Mouse (Mus musculus): ENCODE results near the gene Hmgn1. TPM values are rescaled to one million over a fixed set of nuclear protein-coding genes. Genes with fewer than 3 reads are reported as not detected.

Gene Hmgn1
- total and polyA plus RNA-seq, 3 experiments = 184 to 273 (median 238) TPM

DNA sequence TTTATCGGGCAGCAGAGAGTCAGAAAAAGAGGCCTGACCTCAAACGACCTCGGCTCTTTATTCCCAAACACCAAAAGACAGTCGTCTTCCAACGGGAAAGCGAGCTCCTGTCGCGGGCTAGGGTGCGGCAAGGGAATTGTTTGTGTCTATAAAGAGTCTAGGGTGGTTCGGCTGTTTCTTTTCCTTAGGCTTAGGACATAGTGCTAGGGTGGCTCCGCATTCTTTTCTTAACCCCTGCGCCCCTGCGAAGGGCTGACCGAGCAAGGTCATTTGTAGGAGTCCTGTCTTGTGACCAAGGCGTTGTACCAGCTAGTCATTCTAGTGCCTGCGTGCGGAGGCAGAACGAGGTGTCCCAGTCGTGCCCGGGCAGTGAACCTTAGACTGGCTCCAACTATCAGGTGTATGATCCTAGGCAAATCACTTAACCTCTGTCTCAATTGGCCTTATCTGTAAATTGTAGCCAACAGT is 44.3 kb downstream of the Hmgn1 start:
- H3K4me3 ChIP-seq (ENCODE audit: low read depth, low read length) = peak overlapping the region; percentile 94; the same call in 1 of the 2 replicates
- DNase-seq (ENCODE audit: low spot score) (no peak), ATAC-seq (ENCODE audit: extremely low read depth, insufficient number of reproducible peaks, low FRiP score, poor library complexity, severe bottlenecking) (no peak)

DNA sequence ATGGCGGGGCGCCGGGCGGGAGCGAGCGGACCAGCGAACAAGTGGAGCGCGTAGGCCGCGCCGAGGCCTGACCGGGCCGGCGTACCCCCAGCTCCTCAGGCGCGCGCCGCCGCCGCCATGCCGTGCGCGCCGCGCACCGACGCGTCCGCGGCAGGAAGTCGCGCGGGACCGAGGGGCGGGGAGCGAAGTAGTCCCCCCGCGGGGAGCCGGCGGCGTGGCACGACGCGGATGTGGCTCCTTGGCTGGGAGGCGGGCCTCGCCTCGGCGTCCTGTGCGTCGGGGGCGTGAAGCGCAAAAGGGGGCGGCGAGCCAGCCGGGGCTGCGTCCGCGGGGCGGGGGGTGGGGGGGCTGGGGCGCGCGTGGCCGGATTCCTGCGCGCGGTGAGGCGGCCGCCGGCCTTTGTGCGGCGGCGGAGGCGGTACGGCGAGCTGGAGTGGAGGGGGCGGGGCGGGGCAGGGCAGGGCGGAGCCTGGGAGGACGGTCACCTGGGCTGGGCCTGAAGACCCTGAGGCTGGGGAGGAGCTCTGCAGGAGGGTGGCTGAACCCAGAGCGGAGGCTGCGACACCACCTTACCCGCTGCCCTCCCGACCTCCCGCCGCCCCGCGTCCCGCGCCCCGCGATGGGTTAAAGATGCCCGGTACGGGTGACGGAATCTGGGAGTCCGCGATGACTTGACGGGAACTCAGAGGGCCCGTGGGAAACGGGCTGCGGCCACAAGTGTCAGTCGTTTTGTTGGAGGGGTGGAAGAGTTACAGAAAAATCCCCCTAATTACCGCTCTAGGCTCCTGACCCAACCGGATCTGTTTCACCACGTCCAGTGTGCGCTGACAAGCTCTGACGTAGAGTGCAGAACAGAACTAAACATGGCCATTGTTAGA is 45.0 kb downstream of the Hmgn1 start, which contains the start of gene Brwd1:
TSS of gene Brwd1 (minus strand) at position 226 of the 878 bp plus-strand sequence.
- no peaks in the 10 kb centered on the region for H3K9me3 ChIP-seq (replicated peaks)
- peaks cover 11% of the 10 kb centered on the region; the same call in 1 of the 2 replicates for H3K27me3 ChIP-seq (ENCODE audit: insufficient read depth, low read length)
- peaks cover 35% of the 10 kb centered on the region for H3K36me3 ChIP-seq (replicated peaks)
- no peak for TF ChIP-seq GATA1 (IDR thresholded peaks at IDR 0.05; ENCODE audit: borderline replicate concordance, low read length)
- DNase-seq (ENCODE audit: low spot score) (peak; percentile 78), ATAC-seq (ENCODE audit: extremely low read depth, insufficient number of reproducible peaks, low FRiP score, poor library complexity, severe bottlenecking) (peak; percentile 59)
- H3K4me3 ChIP-seq (ENCODE audit: low read depth, low read length) = peak within 1 kb of the TSS; percentile 94
- H3K4me1 ChIP-seq (ENCODE audit: insufficient read depth, low read depth, low read length) = peaks cover 28% of the 10 kb centered on the region

More for the DNA sequence above, 44.3 kb downstream of the Hmgn1 start:
- Histone ChIP-seq H3K36me3 (replicated peaks) (peaks cover 30% of the 10 kb centered on the region), H3K9me3 (replicated peaks) (no peaks in the 10 kb centered on the region), H3K27me3 (ENCODE audit: insufficient read depth, low read length) (peaks cover 14% of the 10 kb centered on the region), H3K4me1 (ENCODE audit: insufficient read depth, low read depth, low read length) (peaks cover 28% of the 10 kb centered on the region)
- no peak for TF ChIP-seq TAL1 (conservative IDR thresholded peaks at IDR 0.05; ENCODE audit: low read depth, low read length)
- no peak for TF ChIP-seq CTCF (IDR thresholded peaks at IDR 0.05; ENCODE audit: low read depth, low read length)
- no peak for TF ChIP-seq GATA2 (IDR thresholded peaks at IDR 0.05; ENCODE audit: borderline replicate concordance, low read depth, low read length)
- no peak for TF ChIP-seq POLR2AphosphoS5 (IDR thresholded peaks at IDR 0.05; ENCODE audit: insufficient replicate concordance, low read depth, low read length)
- TF ChIP-seq GATA1 (IDR thresholded peaks at IDR 0.05; ENCODE audit: borderline replicate concordance, low read length) = no peak

DNA sequence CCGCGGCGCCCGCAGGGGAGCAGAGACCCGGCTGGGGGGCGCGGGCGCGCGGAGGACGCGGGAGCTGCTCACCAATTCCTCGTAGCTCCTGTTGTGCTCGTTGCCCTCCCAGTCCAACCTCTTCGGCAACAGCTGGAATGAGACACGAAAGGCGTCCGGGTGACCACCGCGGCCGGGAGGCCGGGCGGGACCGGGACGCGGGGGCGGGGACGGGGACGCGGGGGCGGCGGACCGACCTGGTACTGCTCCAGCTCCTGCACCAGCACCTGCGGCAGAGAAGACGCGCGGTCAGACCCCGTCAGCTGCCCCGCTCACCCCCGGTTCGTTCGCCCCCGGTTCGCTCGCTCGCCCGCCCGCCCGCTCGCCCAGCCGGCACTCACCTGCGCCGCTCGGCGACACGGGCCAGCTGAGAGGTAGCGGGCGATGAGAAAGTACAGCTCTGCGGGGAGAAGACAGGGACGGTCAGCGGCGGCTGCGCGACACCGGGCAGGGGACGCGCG is 45.7 kb downstream of the Hmgn1 start:
- DNase-seq (ENCODE audit: low spot score) (no peak), ATAC-seq (ENCODE audit: extremely low read depth, insufficient number of reproducible peaks, low FRiP score, poor library complexity, severe bottlenecking) (no peak)
- Histone ChIP-seq H3K27me3 (ENCODE audit: insufficient read depth, low read length) (peaks cover 11% of the 10 kb centered on the region; the same call in 1 of the 2 replicates), H3K4me1 (ENCODE audit: insufficient read depth, low read depth, low read length) (peaks cover 28% of the 10 kb centered on the region), H3K4me3 (ENCODE audit: low read depth, low read length) (peak overlapping the region; percentile 94), H3K9me3 (replicated peaks) (no peaks in the 10 kb centered on the region), H3K36me3 (replicated peaks) (peaks cover 43% of the 10 kb centered on the region)
- TF ChIP-seq GATA1 (IDR thresholded peaks at IDR 0.05; ENCODE audit: borderline replicate concordance, low read length) = no peak
- TF ChIP-seq TAL1 (conservative IDR thresholded peaks at IDR 0.05; ENCODE audit: low read depth, low read length) = no peak
- TF ChIP-seq GATA2 (IDR thresholded peaks at IDR 0.05; ENCODE audit: borderline replicate concordance, low read depth, low read length) = no peak
- TF ChIP-seq POLR2AphosphoS5 (IDR thresholded peaks at IDR 0.05; ENCODE audit: insufficient replicate concordance, low read depth, low read length) = no peak
- TF ChIP-seq CTCF (IDR thresholded peaks at IDR 0.05; ENCODE audit: low read depth, low read length) = no peak

DNA sequence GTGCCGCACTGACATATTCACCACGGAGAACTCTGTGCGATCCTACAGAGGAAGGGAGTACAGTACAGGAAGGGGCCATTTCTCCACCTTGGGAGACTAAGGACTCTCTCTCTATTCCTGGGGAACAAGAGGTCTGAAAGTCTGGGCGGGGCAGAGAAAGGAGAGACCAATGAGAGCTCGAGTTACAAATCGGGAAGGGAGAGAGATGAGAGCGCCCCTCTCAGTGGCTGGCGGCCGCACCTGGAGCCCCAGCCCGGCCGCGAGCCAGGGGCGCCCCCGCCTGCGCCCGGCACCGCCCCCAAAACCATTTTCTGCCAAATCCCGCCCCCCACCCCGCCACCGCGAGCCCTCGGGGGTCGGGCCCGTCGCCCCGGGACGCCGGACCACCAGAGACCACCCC is 46.2 kb downstream of the Hmgn1 start:
- ATAC-seq (ENCODE audit: extremely low read depth, insufficient number of reproducible peaks, low FRiP score, poor library complexity, severe bottlenecking) (peak; percentile 92), DNase-seq (ENCODE audit: low spot score) (peak; percentile 96)
- Histone ChIP-seq H3K4me3 (ENCODE audit: low read depth, low read length) (peak overlapping the region; percentile 94), H3K36me3 (replicated peaks) (peaks cover 45% of the 10 kb centered on the region), H3K27me3 (ENCODE audit: insufficient read depth, low read length) (peaks cover 11% of the 10 kb centered on the region; the same call in 1 of the 2 replicates), H3K4me1 (ENCODE audit: insufficient read depth, low read depth, low read length) (peaks cover 28% of the 10 kb centered on the region), H3K9me3 (replicated peaks) (no peaks in the 10 kb centered on the region)
- no peak for TF ChIP-seq CTCF (IDR thresholded peaks at IDR 0.05; ENCODE audit: low read depth, low read length)
- no peak for TF ChIP-seq GATA2 (IDR thresholded peaks at IDR 0.05; ENCODE audit: borderline replicate concordance, low read depth, low read length)
- TF ChIP-seq POLR2AphosphoS5 (IDR thresholded peaks at IDR 0.05; ENCODE audit: insufficient replicate concordance, low read depth, low read length) = no peak
- TF ChIP-seq TAL1 (conservative IDR thresholded peaks at IDR 0.05; ENCODE audit: low read depth, low read length) = no peak
- no peak for TF ChIP-seq GATA1 (IDR thresholded peaks at IDR 0.05; ENCODE audit: borderline replicate concordance, low read length)

DNA sequence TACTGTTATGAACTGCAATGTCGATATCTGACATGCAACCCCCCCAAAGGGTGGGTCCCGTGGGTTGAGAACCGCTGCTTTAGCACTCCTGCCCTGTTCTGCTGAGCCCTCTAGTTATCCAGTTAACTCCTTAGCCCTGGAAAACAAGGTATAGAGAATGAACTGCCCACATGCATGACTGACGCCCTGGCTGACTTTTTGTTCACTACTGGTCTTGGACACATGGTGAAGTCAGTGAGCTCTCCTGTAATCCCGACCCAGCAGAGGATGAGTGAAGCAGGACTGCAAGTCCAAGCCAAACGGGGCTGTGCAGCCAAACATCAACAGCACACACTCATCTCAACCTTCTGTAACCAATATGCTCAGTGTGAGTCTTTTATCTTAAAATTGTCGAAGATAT is 47.0 kb downstream of the Hmgn1 start:
- ATAC-seq (ENCODE audit: extremely low read depth, insufficient number of reproducible peaks, low FRiP score, poor library complexity, severe bottlenecking) (no peak), DNase-seq (ENCODE audit: low spot score) (no peak)
- Histone ChIP-seq H3K27me3 (ENCODE audit: insufficient read depth, low read length) (peaks cover 9% of the 10 kb centered on the region; the same call in 1 of the 2 replicates), H3K36me3 (replicated peaks) (peaks cover 53% of the 10 kb centered on the region), H3K9me3 (replicated peaks) (no peaks in the 10 kb centered on the region), H3K4me3 (ENCODE audit: low read depth, low read length) (no peak overlapping the region), H3K4me1 (ENCODE audit: insufficient read depth, low read depth, low read length) (peaks cover 28% of the 10 kb centered on the region)
- TF ChIP-seq GATA2 (IDR thresholded peaks at IDR 0.05; ENCODE audit: borderline replicate concordance, low read depth, low read length) (no peak), POLR2AphosphoS5 (IDR thresholded peaks at IDR 0.05; ENCODE audit: insufficient replicate concordance, low read depth, low read length) (no peak), CTCF (IDR thresholded peaks at IDR 0.05; ENCODE audit: low read depth, low read length) (no peak), TAL1 (conservative IDR thresholded peaks at IDR 0.05; ENCODE audit: low read depth, low read length) (no peak), GATA1 (IDR thresholded peaks at IDR 0.05; ENCODE audit: borderline replicate concordance, low read length) (no peak)

Other genes starting within 250 kb of the Hmgn1 start
- 29.9 and 37.3 TPM in 2 replicates for gene Psmg1, start 136.8 kb downstream of the Hmgn1 start, total RNA-seq (2014; fragmentation: Nextera tagmentation)
- gene Psmg1, start 136.8 kb downstream of the Hmgn1 start, total RNA-seq (2017) = 70.4 and 75.6 TPM in 2 replicates
- gene Psmg1, start 136.8 kb downstream of the Hmgn1 start, polyA plus RNA-seq (2012) = 89.8 and 102 TPM in 2 replicates
- 64.9 and 70.2 TPM in 2 replicates for gene Brwd1, start 45.2 kb downstream of the Hmgn1 start, total RNA-seq (2014; fragmentation: Nextera tagmentation)
- gene Brwd1, start 45.2 kb downstream of the Hmgn1 start, total RNA-seq (2017) = 67.3 and 68.7 TPM in 2 replicates
- gene Brwd1, start 45.2 kb downstream of the Hmgn1 start, polyA plus RNA-seq (2012) = 9.0 and 13.2 TPM in 2 replicates
- 14.4 and 19.9 TPM in 2 replicates for gene Wrb, start 17.7 kb upstream of the Hmgn1 start, total RNA-seq (2014; fragmentation: Nextera tagmentation)
- 18.4 and 25.5 TPM in 2 replicates for gene Wrb, start 17.7 kb upstream of the Hmgn1 start, total RNA-seq (2017)
- gene Wrb, start 17.7 kb upstream of the Hmgn1 start, polyA plus RNA-seq (2012) = 3.1 and 4.5 TPM in 2 replicates
- 0.53 and 0.60 TPM in 2 replicates for gene Lca5l, start 64.5 kb upstream of the Hmgn1 start, total RNA-seq (2014; fragmentation: Nextera tagmentation)
- 0.12 and 0.16 TPM in 2 replicates for gene Lca5l, start 64.5 kb upstream of the Hmgn1 start, total RNA-seq (2017)
- not detected in 2 replicates for gene Lca5l, start 64.5 kb upstream of the Hmgn1 start, polyA plus RNA-seq (2012)
- not detected in 2 replicates for gene Sh3bgr, start 72.7 kb upstream of the Hmgn1 start, total RNA-seq (2014; fragmentation: Nextera tagmentation)
- 0.52 TPM in 1 of 2 replicates, not detected in the other for gene Sh3bgr, start 72.7 kb upstream of the Hmgn1 start, total RNA-seq (2017)
- not detected in 2 replicates for gene Sh3bgr, start 72.7 kb upstream of the Hmgn1 start, polyA plus RNA-seq (2012)
- not detected in 2 replicates for gene B3galt5, start 108.1 kb upstream of the Hmgn1 start, total RNA-seq (2014; fragmentation: Nextera tagmentation)
- 0.12 and 0.16 TPM in 2 replicates for gene B3galt5, start 108.1 kb upstream of the Hmgn1 start, total RNA-seq (2017)
- gene B3galt5, start 108.1 kb upstream of the Hmgn1 start, polyA plus RNA-seq (2012) = not detected in 2 replicates